Mouse (Mus musculus) limb, embryonic 11.5 days (tissue): Measurements from ENCODE around the gene Rpl31. TPM values are rescaled to one million over a fixed set of nuclear protein-coding genes. Genes with fewer than 3 reads are reported as not detected.

Experiments used
- ATAC-seq: fragments of 200-750 bp; cut with Nextera tagmentation; 2 replicates; pipeline ENCODE4 v1.8.0; 2017; ENCODE audit warnings: low read depth; ENCODE audit not compliant: insufficient number of reproducible peaks, low FRiP score, low TSS enrichment
- DNase-seq: peaks from one replicate; pipeline ENCODE4 v3.0.0-alpha.2; 2015; ENCODE audit warnings: low spot score
- H3K27ac ChIP-seq: fragments of 300-500 bp; sonication (generic); replicated peaks from 2 replicates; pipeline ENCODE4 v1.5.1; 2014; ENCODE audit warnings: low read depth, mild to moderate bottlenecking, low read length
- H3K27me3 ChIP-seq: fragments of 300-500 bp; sonication (generic); 2 replicates; pipeline ENCODE4 v1.6.1; 2014; ENCODE audit warnings: mild to moderate bottlenecking, low read length, mixed read lengths; ENCODE audit not compliant: control insufficient read depth, insufficient read depth
- H3K36me3 ChIP-seq: fragments of 300-500 bp; sonication (generic); 2 replicates; pipeline ENCODE4 v1.6.1; 2014; ENCODE audit warnings: mild to moderate bottlenecking, low read length, moderate library complexity, mixed read lengths; ENCODE audit not compliant: control insufficient read depth, insufficient read depth
- H3K4me1 ChIP-seq: fragments of 300-500 bp; sonication (generic); 2 replicates; pipeline ENCODE4 v1.6.1; 2014; ENCODE audit warnings: low read length, mixed read lengths; ENCODE audit not compliant: control insufficient read depth, insufficient read depth
- H3K4me2 ChIP-seq: fragments of 300-500 bp; sonication (generic); 2 replicates; pipeline ENCODE4 v1.6.1; 2014; ENCODE audit warnings: low read depth, mild to moderate bottlenecking, moderate library complexity; ENCODE audit not compliant: severe bottlenecking
- H3K4me3 ChIP-seq: fragments of 300-500 bp; sonication (generic); 2 replicates; pipeline ENCODE4 v1.5.1; 2014; ENCODE audit warnings: low read depth, low read length
- H3K9ac ChIP-seq: fragments of 300-500 bp; sonication (generic); 2 replicates; pipeline ENCODE4 v1.6.1; 2014; ENCODE audit warnings: mild to moderate bottlenecking, low read length
- H3K9me3 ChIP-seq: fragments of 300-500 bp; sonication (generic); 2 replicates; pipeline ENCODE4 v1.6.1; 2016; ENCODE audit warnings: low read length; ENCODE audit not compliant: control insufficient read depth
- WGBS: fragments of 180-500 bp; shearing (Covaris S2); extraction: QIAGEN DNeasy Blood & Tissue Kit; methylation state at CpG from one replicate; pipeline ENCODE4 v1.1.7; 2014; 5-methylcytosine and 5-hydroxymethylcytosine counted together
- polyA plus RNA-seq: library from polyadenylated mRNA; unstranded; fragments of >200 nt; fragmentation: Nextera tagmentation; extraction: Ambion mirVana; gene quantifications from 2 replicates; pipeline ENCODE4 v1.2.1, GENCODE M21; 2014

Gene Rpl31
- 585 and 598 TPM in 2 replicates for polyA plus RNA-seq

GRCm38 (mm10) chr1:39367601-39368266, at the start of gene Rpl31:
Rpl31 (plus strand) TSS chr1:39367842.
- H3K4me3 ChIP-seq: peak within 1 kb of the TSS; percentile 80
- ATAC-seq (peak; percentile 99), DNase-seq (peak; percentile 98)
- H3K36me3 ChIP-seq: peaks cover 24% of the 10 kb centered on the region
- peak within 1 kb of the TSS; percentile 53 for H3K27ac ChIP-seq
- H3K27me3 ChIP-seq: no peaks in the 10 kb centered on the region
- WGBS: under 1% methylated on average over 62 of the region's 62 CpGs
- peak within 1 kb of the TSS; percentile 92 for H3K9ac ChIP-seq
- no peaks in the 10 kb centered on the region for H3K9me3 ChIP-seq
- peak within 1 kb of the TSS; percentile 86 for H3K4me2 ChIP-seq
- peaks cover 4% of the 10 kb centered on the region; the same call in 1 of the 2 replicates for H3K4me1 ChIP-seq

DNA sequence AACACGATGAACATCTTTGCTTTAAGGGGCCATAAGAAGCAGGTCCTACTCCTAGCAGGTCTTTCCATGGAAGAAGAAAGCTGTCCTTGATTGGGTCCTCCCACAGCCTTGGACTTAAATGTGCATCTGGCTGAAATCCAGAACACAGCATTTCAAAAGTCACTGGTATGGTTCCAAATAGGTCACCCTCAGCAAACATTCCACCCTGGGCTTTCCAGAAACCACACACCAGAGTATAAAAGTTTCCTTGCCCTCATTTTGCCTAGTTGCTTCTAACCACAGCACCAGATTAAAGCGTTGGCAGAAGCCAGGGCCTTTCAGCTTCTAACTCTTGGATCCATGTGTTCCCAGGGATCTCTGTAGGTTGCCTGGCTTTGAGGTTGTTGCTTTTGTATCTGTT, 49.7 kb upstream of the Rpl31 start:
- Histone ChIP-seq H3K4me2 (no peak overlapping the region), H3K4me3 (no peak overlapping the region), H3K27me3 (no peaks in the 10 kb centered on the region), H3K9ac (no peak overlapping the region), H3K4me1 (no peaks in the 10 kb centered on the region), H3K36me3 (no peaks in the 10 kb centered on the region), H3K27ac (no peak overlapping the region), H3K9me3 (no peaks in the 10 kb centered on the region)
- DNase-seq (no peak), ATAC-seq (no peak)
- WGBS: 86% methylated on average over 2 of the region's 2 CpGs

DNA sequence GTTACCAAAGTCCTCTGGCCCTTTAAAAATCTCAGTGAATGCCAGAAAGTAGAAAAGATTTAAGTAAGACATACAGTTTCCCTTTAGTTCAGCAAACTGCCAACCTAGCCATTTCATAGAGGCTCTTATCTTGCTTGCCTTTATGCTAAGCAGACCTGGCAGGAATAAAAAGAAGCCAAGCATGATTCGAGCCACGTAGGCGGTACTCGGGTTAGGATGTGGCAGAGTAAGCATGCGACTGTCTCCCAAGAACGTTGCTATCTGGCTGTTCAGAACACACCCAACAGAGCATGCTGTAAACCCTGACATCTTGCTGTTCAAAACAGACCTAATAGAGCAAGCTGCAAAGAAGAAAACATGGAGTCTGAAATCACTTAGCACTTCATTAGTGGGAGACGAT, 48.8 kb upstream of the Rpl31 start:
- Histone ChIP-seq H3K4me2 (no peak overlapping the region), H3K27me3 (no peaks in the 10 kb centered on the region), H3K4me1 (no peaks in the 10 kb centered on the region), H3K9ac (no peak overlapping the region), H3K36me3 (no peaks in the 10 kb centered on the region), H3K27ac (no peak overlapping the region), H3K9me3 (no peaks in the 10 kb centered on the region), H3K4me3 (no peak overlapping the region)
- ATAC-seq (no peak), DNase-seq (no peak)
- 67% methylated on average over 7 of the region's 7 CpGs for WGBS

- Histone ChIP-seq H3K36me3 (no peaks in the 10 kb centered on the region), H3K27me3 (no peaks in the 10 kb centered on the region), H3K4me2 (no peak overlapping the region), H3K9ac (no peak overlapping the region), H3K4me1 (no peaks in the 10 kb centered on the region), H3K9me3 (no peaks in the 10 kb centered on the region), H3K4me3 (no peak overlapping the region), H3K27ac (no peak overlapping the region)
- DNase-seq (no peak), ATAC-seq (no peak)
- WGBS: 60% methylated on average over 6 of the region's 6 CpGs
Observed at GRCm38 (mm10) chr1:39321954-39322353, 45.7 kb upstream of the Rpl31 start.

- H3K36me3 ChIP-seq: no peaks in the 10 kb centered on the region
- no peak overlapping the region for H3K4me3 ChIP-seq
- no peak overlapping the region for H3K9ac ChIP-seq
- no peaks in the 10 kb centered on the region for H3K27me3 ChIP-seq
- no peak overlapping the region for H3K27ac ChIP-seq
- no peak for ATAC-seq
- H3K4me1 ChIP-seq: no peaks in the 10 kb centered on the region
- 87% methylated on average over 6 of the region's 6 CpGs for WGBS
- H3K4me2 ChIP-seq: no peak overlapping the region
- no peak for DNase-seq
- H3K9me3 ChIP-seq: no peaks in the 10 kb centered on the region
Observed at GRCm38 (mm10) chr1:39325228-39325627, 42.4 kb upstream of the Rpl31 start.

GRCm38 (mm10) chr1:39327546-39327945, 40.1 kb upstream of the Rpl31 start:
- WGBS: 68% methylated on average over 7 of the region's 7 CpGs
- no peak for DNase-seq
- no peak overlapping the region for H3K27ac ChIP-seq
- no peak overlapping the region for H3K4me3 ChIP-seq
- H3K36me3 ChIP-seq: no peaks in the 10 kb centered on the region
- ATAC-seq: no peak
- no peak overlapping the region for H3K4me2 ChIP-seq
- H3K9ac ChIP-seq: no peak overlapping the region
- no peaks in the 10 kb centered on the region for H3K27me3 ChIP-seq
- H3K4me1 ChIP-seq: no peaks in the 10 kb centered on the region
- no peaks in the 10 kb centered on the region for H3K9me3 ChIP-seq

DNA sequence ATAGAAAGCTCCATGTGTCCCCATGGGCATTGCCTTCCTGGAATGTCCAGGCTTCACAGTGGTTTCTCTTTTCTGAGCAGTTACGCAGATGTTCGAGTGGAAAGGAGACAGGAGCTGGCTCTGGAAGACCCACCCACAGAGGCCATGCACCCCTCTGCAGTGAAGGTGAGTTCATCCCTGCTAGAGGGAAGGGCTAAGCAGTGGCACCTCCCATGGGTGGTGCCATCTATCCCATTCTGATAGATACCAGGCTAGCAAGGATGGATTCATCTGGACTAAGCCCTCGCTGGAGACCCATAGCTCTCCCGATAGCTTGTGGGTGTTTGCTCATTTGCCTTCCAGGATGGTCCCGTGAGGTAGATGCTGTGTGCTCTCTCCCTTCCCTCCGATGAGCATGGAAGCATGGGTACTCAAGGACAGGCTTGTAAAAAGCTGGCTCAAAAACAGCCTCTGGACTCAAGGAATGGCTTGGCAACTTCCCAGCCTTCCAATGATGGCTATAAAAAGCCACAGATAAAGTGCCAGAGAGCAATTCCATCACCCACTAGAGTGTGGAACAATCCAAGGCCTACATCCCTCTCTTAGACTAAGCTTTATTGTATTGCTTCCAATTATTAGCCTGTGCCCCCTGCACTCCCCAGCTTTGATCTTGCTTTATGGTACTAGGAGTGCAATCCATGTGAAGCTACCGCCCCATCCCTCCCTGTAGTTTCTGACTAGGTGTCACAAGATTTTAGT, 36.6 kb upstream of the Rpl31 start:
- no peak for DNase-seq
- 73% methylated on average over 7 of the region's 7 CpGs for WGBS
- no peak for ATAC-seq

GRCm38 (mm10) chr1:39332456-39332855, 35.2 kb upstream of the Rpl31 start:
- DNase-seq: no peak
- 86% methylated on average over 4 of the region's 4 CpGs for WGBS

More for the DNA sequence above, 36.6 kb upstream of the Rpl31 start:
- Histone ChIP-seq H3K9ac (no peak overlapping the region), H3K9me3 (no peaks in the 10 kb centered on the region), H3K4me3 (no peak overlapping the region), H3K4me1 (no peaks in the 10 kb centered on the region), H3K27ac (no peak overlapping the region), H3K27me3 (no peaks in the 10 kb centered on the region), H3K36me3 (no peaks in the 10 kb centered on the region), H3K4me2 (no peak overlapping the region)

More at GRCm38 (mm10) chr1:39332456-39332855, 35.2 kb upstream of the Rpl31 start:
- no peak for ATAC-seq
- Histone ChIP-seq H3K9ac (no peak overlapping the region), H3K4me3 (no peak overlapping the region), H3K27me3 (no peaks in the 10 kb centered on the region), H3K4me1 (no peaks in the 10 kb centered on the region), H3K27ac (no peak overlapping the region), H3K4me2 (no peak overlapping the region), H3K9me3 (no peaks in the 10 kb centered on the region), H3K36me3 (no peaks in the 10 kb centered on the region)
